Mouse (Mus musculus): Measurements from ENCODE around the gene Folr2.

Folr2 gene

GRCm38 (mm10) chr7:101857094-101857493 is at the start of gene Folr2:
Folr2 (minus strand) TSS chr7:101857194.
- in situ Hi-C loops (cut with MboI): no loop called here

GRCm38 (mm10) chr7:101906696-101907095 is 49.7 kb upstream of the Folr2 start:
- in situ Hi-C loops (cut with MboI): no loop called here

- in situ Hi-C loops (cut with MboI): no loop called here
Observed at GRCm38 (mm10) chr7:101906287-101906681, 49.3 kb upstream of the Folr2 start, which contains the start of gene Tomt. Tomt (minus strand) TSS chr7:101906359.

GRCm38 (mm10) chr7:101905561-101906286 is 48.7 kb upstream of the Folr2 start, which contains the start of gene Lamtor1:
Lamtor1 (plus strand) TSS chr7:101905904.
- in situ Hi-C loops (cut with MboI): no loop called here

GRCm38 (mm10) chr7:101902846-101903245 is 45.9 kb upstream of the Folr2 start:
- in situ Hi-C loops (cut with MboI): no loop called here

- in situ Hi-C loops (cut with MboI): no loop called here
Observed at GRCm38 (mm10) chr7:101901969-101902368, 45.0 kb upstream of the Folr2 start.

GRCm38 (mm10) chr7:101900331-101901097 is 43.5 kb upstream of the Folr2 start:
- in situ Hi-C loops (cut with MboI): no loop called here

GRCm38 (mm10) chr7:101896104-101897066 is 39.4 kb upstream of the Folr2 start:
- in situ Hi-C loops (cut with MboI): no loop called here

GRCm38 (mm10) chr7:101895695-101896094 is 38.7 kb upstream of the Folr2 start:
- in situ Hi-C loops (cut with MboI): no loop called here

- in situ Hi-C loops (cut with MboI): no loop called here
Observed at GRCm38 (mm10) chr7:101888460-101888859, 31.5 kb upstream of the Folr2 start.

GRCm38 (mm10) chr7:101886274-101886673 is 29.3 kb upstream of the Folr2 start:
- in situ Hi-C loops (cut with MboI): no loop called here

- in situ Hi-C loops (cut with MboI): no loop called here
Observed at GRCm38 (mm10) chr7:101884160-101884559, 27.2 kb upstream of the Folr2 start.

- in situ Hi-C loops (cut with MboI): no loop called here
Observed at GRCm38 (mm10) chr7:101882413-101883154, 25.6 kb upstream of the Folr2 start.

GRCm38 (mm10) chr7:101880855-101881254 is 23.9 kb upstream of the Folr2 start:
- in situ Hi-C loops (cut with MboI): no loop called here

GRCm38 (mm10) chr7:101875978-101876377 is 19.0 kb upstream of the Folr2 start:
- in situ Hi-C loops (cut with MboI): no loop called here

GRCm38 (mm10) chr7:101871296-101871695 is 14.3 kb upstream of the Folr2 start:
- in situ Hi-C loops (cut with MboI): no loop called here

GRCm38 (mm10) chr7:101870629-101871028 is 13.6 kb upstream of the Folr2 start, which contains the start of gene Folr1:
Folr1 (minus strand) TSS chr7:101870788.
- in situ Hi-C loops (cut with MboI): no loop called here

GRCm38 (mm10) chr7:101869163-101869500 is 12.1 kb upstream of the Folr2 start:
- in situ Hi-C loops (cut with MboI): no loop called here

- in situ Hi-C loops (cut with MboI): no loop called here
Observed at GRCm38 (mm10) chr7:101868241-101869162, 11.5 kb upstream of the Folr2 start.

GRCm38 (mm10) chr7:101867482-101867881 is 10.5 kb upstream of the Folr2 start:
- in situ Hi-C loops (cut with MboI): no loop called here
